Mouse (Mus musculus) thymus, postnatal 0 days (tissue): ENCODE measurements around the gene Gm20388. TPM values are rescaled to one million over a fixed set of nuclear protein-coding genes. Genes with fewer than 3 reads are reported as not detected.

Experiments
- DNase-seq: peaks from one replicate; pipeline ENCODE4 v3.0.0-alpha.2; 2015; ENCODE audit warnings: low spot score
- polyA plus RNA-seq: library from polyadenylated mRNA; unstranded; fragments of >200 nt; fragmentation: Nextera tagmentation; extraction: Ambion mirVana; gene quantifications from 2 replicates; pipeline ENCODE4 v1.2.1, GENCODE M21; 2015

Gm20388 gene
- polyA plus RNA-seq, 1 experiment from 2014 or later = not detected

GRCm38 (mm10) chr8:120462119-120462551 is 551.5 kb downstream of the Gm20388 start:
- no peak for DNase-seq

GRCm38 (mm10) chr8:120462611-120463010 is 552.0 kb downstream of the Gm20388 start:
- DNase-seq = no peak

- peak; percentile 31 for DNase-seq
Observed at GRCm38 (mm10) chr8:120463918-120464584, 553.4 kb downstream of the Gm20388 start.

- DNase-seq = no peak
Observed at GRCm38 (mm10) chr8:120464585-120464937, 553.9 kb downstream of the Gm20388 start.

- DNase-seq = no peak
Observed at GRCm38 (mm10) chr8:120465710-120466109, 555.1 kb downstream of the Gm20388 start.

GRCm38 (mm10) chr8:120466266-120466665 is 555.6 kb downstream of the Gm20388 start:
- no peak for DNase-seq

GRCm38 (mm10) chr8:120467598-120467997 is 557.0 kb downstream of the Gm20388 start:
- no peak for DNase-seq

- DNase-seq = no peak
Observed at GRCm38 (mm10) chr8:120470170-120470569, 559.5 kb downstream of the Gm20388 start.

- DNase-seq = peak; percentile 36
Observed at GRCm38 (mm10) chr8:120471166-120471565, 560.5 kb downstream of the Gm20388 start.

- DNase-seq = no peak
Observed at GRCm38 (mm10) chr8:120471752-120472151, 561.1 kb downstream of the Gm20388 start.

- no peak for DNase-seq
Observed at GRCm38 (mm10) chr8:120472230-120472629, 561.6 kb downstream of the Gm20388 start.

GRCm38 (mm10) chr8:120473729-120474364 is 563.2 kb downstream of the Gm20388 start:
- DNase-seq = peak; percentile 91

- no peak for DNase-seq
Observed at GRCm38 (mm10) chr8:120474496-120475235, 564.0 kb downstream of the Gm20388 start.

GRCm38 (mm10) chr8:120475462-120476201 is 565.0 kb downstream of the Gm20388 start:
- no peak for DNase-seq

GRCm38 (mm10) chr8:120476711-120477575 is 566.3 kb downstream of the Gm20388 start:
- DNase-seq = no peak

- DNase-seq = peak; percentile 1
Observed at GRCm38 (mm10) chr8:120478754-120479153, 568.1 kb downstream of the Gm20388 start.

- no peak for DNase-seq
Observed at GRCm38 (mm10) chr8:120479691-120480090, 569.0 kb downstream of the Gm20388 start.

- no peak for DNase-seq
Observed at GRCm38 (mm10) chr8:120482015-120482689, 571.5 kb downstream of the Gm20388 start.

GRCm38 (mm10) chr8:120484460-120484859 is 573.8 kb downstream of the Gm20388 start:
- DNase-seq = peak; percentile 32

GRCm38 (mm10) chr8:120485116-120485515 is 574.5 kb downstream of the Gm20388 start:
- no peak for DNase-seq
